Mouse (Mus musculus): ENCODE measurements around the gene Scg2.

The Scg2 gene

GRCm38 (mm10) chr1:79439609-79440308 lies at the start of gene Scg2:
Gene Scg2, minus strand, starts transcription at chr1:79440120.
- peak; percentile 1 to 6 for DNase-seq

GRCm38 (mm10) chr1:79485546-79485945 lies 45.6 kb upstream of the Scg2 start:
- no peak for DNase-seq

- no peak for DNase-seq
Measured at GRCm38 (mm10) chr1:79470856-79471255, 30.9 kb upstream of the Scg2 start.

- DNase-seq: no peak
Measured at GRCm38 (mm10) chr1:79469871-79470270, 30.0 kb upstream of the Scg2 start.

GRCm38 (mm10) chr1:79466585-79466984 lies 26.7 kb upstream of the Scg2 start:
- DNase-seq: no peak

GRCm38 (mm10) chr1:79458558-79458957 lies 18.6 kb upstream of the Scg2 start:
- DNase-seq: no peak

GRCm38 (mm10) chr1:79454164-79454563 lies 14.2 kb upstream of the Scg2 start:
- DNase-seq: no peak

GRCm38 (mm10) chr1:79452339-79452738 lies 12.4 kb upstream of the Scg2 start:
- no peak for DNase-seq

- DNase-seq: no peak
Measured at GRCm38 (mm10) chr1:79450343-79451021, 10.6 kb upstream of the Scg2 start.

- no peak for DNase-seq
Measured at GRCm38 (mm10) chr1:79449943-79450342, 10.0 kb upstream of the Scg2 start.

GRCm38 (mm10) chr1:79445586-79445985 lies 5.7 kb upstream of the Scg2 start:
- DNase-seq: no peak

GRCm38 (mm10) chr1:79437755-79438154 lies 2.2 kb downstream of the Scg2 start:
- no peak for DNase-seq

GRCm38 (mm10) chr1:79436671-79437070 lies 3.2 kb downstream of the Scg2 start:
- no peak for DNase-seq

GRCm38 (mm10) chr1:79429058-79429457 lies 10.9 kb downstream of the Scg2 start:
- DNase-seq: no peak

- no peak for DNase-seq
Measured at GRCm38 (mm10) chr1:79415496-79415895, 24.4 kb downstream of the Scg2 start.

GRCm38 (mm10) chr1:79406337-79406942 lies 33.5 kb downstream of the Scg2 start:
- no peak for DNase-seq

GRCm38 (mm10) chr1:79401090-79402012 lies 38.6 kb downstream of the Scg2 start:
- DNase-seq: no peak

- DNase-seq: no peak
Measured at GRCm38 (mm10) chr1:79400284-79400683, 39.6 kb downstream of the Scg2 start.

Measured in B cell, adult 2 months (primary cell).